Mouse (Mus musculus): ENCODE data around the gene Tbc1d30.

Gene Tbc1d30

GRCm38 (mm10) chr10:121216804-121217203 is 134.3 kb downstream of the Tbc1d30 start:
- no peak for DNase-seq
